Mouse (Mus musculus) gastrocnemius, adult 18-20 months (tissue): ENCODE measurements around the gene AC124108.1. TPM values are rescaled to one million over a fixed set of nuclear protein-coding genes. Genes with fewer than 3 reads are reported as not detected.

Experiments
- DNase-seq: peaks from one replicate; pipeline ENCODE4 v3.0.0; 2021; ENCODE audit warnings: low spot score
- total RNA-seq, 2 experiments: library from RNA; stranded (reverse); gene quantifications; 2 replicates each; pipeline ENCODE4 v1.2.3; 2021

The AC124108.1 gene
- total RNA-seq, 2 experiments from 2014 or later, result not detected

GRCm38 (mm10) chr1:132164780-132165518 lies 26.3 kb upstream of the AC124108.1 start:
- no peak for DNase-seq

- DNase-seq, result no peak
Measured at GRCm38 (mm10) chr1:132165859-132166258, 25.4 kb upstream of the AC124108.1 start.

GRCm38 (mm10) chr1:132168115-132168767 lies 23.0 kb upstream of the AC124108.1 start:
- no peak for DNase-seq

GRCm38 (mm10) chr1:132170698-132171097 lies 20.6 kb upstream of the AC124108.1 start:
- DNase-seq, result no peak

GRCm38 (mm10) chr1:132171619-132172018 lies 19.6 kb upstream of the AC124108.1 start:
- no peak for DNase-seq

- no peak for DNase-seq
Measured at GRCm38 (mm10) chr1:132186303-132186702, 5.0 kb upstream of the AC124108.1 start.

GRCm38 (mm10) chr1:132188442-132189066 lies 2.7 kb upstream of the AC124108.1 start:
- no peak for DNase-seq

- DNase-seq, result no peak
Measured at GRCm38 (mm10) chr1:132189231-132189630, 2.0 kb upstream of the AC124108.1 start.

- DNase-seq, result no peak
Measured at GRCm38 (mm10) chr1:132190040-132190513, 1.2 kb upstream of the AC124108.1 start.

GRCm38 (mm10) chr1:132190621-132191092 lies 600 bp upstream of the AC124108.1 start:
- no peak for DNase-seq

- DNase-seq, result no peak
Measured at GRCm38 (mm10) chr1:132191786-132192680, 776 bp downstream of the AC124108.1 start.

- no peak for DNase-seq
Measured at GRCm38 (mm10) chr1:132193806-132194205, 2.5 kb downstream of the AC124108.1 start.

GRCm38 (mm10) chr1:132194624-132195023 lies 3.4 kb downstream of the AC124108.1 start:
- no peak for DNase-seq

GRCm38 (mm10) chr1:132195100-132195499 lies 3.8 kb downstream of the AC124108.1 start:
- DNase-seq, result no peak

- DNase-seq, result no peak
Measured at GRCm38 (mm10) chr1:132195681-132196080, 4.4 kb downstream of the AC124108.1 start.

GRCm38 (mm10) chr1:132196337-132196736 lies 5.1 kb downstream of the AC124108.1 start:
- DNase-seq, result no peak

- DNase-seq, result no peak
Measured at GRCm38 (mm10) chr1:132197666-132198065, 6.4 kb downstream of the AC124108.1 start.

- no peak for DNase-seq
Measured at GRCm38 (mm10) chr1:132198401-132199071, 7.3 kb downstream of the AC124108.1 start.

- DNase-seq, result no peak
Measured at GRCm38 (mm10) chr1:132199244-132199643, 8.0 kb downstream of the AC124108.1 start.

GRCm38 (mm10) chr1:132199934-132200333 lies 8.7 kb downstream of the AC124108.1 start:
- DNase-seq, result no peak
